Mouse (Mus musculus): ENCODE measurements at regions not wholly inside any gene's neighbourhood (a gene's known extent, or its start where the extent isn't known, plus 50 kb on each side); places are given as distances from the start of the nearest gene placed in this dataset.

DNA sequence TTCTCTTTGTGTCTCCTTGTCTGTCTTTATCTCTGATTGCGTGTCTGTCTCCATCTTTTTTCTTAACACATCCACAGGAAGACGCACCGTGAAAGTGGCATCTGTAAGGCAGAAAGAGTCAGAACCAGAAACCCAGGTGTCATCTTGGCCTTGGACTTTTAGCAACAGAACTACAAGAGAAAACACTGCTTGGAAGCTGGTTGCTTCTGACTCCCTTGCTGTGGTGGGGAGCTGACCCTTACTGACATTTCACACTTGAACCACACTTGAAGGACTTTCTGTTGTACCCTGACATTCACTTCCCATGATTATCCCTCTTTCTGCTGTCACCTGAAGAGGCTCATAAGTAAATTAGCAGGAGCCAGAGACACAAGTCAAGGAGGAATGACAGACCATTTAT lies 180.6 kb downstream of the Irx2 start:
- TF ChIP-seq CTCF (IDR thresholded peaks at IDR 0.05; ENCODE audit: low read depth): no peak
- no peak for TF ChIP-seq EP300 (optimal IDR thresholded peaks at IDR 0.05)

All from stomach, postnatal 0 days (tissue).